Mouse (Mus musculus): ENCODE measurements around the gene Nacc1.
A peak's percentile ranks its signal among the peaks of the same experiment; 100 is the strongest.
"Not testable (repeated sequence)": the region's sequence is repeated elsewhere in the genome, so short reads cannot be mapped to it uniquely, and the experiment has no call there.

Gene Nacc1

DNA sequence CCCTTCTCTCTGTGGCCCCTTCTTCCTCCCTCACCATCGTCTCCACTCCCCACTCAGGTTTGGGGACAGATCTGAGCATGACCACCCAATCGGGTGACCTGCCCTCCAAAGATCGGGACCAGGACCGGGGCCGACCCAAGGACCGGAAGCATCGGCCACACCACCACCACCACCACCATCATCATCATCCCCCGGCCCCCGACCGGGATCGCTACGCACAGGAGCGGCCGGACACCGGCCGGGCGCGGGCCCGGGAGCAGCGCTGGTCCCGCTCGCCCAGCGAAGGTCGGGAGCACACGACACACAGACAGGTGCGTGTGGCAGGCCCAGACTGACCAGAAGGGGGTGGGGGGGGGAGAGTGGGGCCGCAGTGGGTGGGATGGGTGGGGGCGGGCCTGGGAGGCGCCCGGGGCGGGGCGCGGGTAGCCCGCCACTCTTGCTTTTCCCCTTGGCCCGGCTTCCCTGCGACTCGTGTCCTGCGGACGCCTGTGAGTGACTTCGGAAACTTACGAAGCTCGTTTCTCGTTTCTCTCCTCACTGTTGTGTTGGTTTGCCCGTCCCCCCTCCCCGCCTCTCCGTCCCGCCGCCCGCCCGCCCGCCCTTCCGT is 49.0 kb downstream of the Nacc1 start:
- DNase-seq: peak; percentile 16 to 69

DNA sequence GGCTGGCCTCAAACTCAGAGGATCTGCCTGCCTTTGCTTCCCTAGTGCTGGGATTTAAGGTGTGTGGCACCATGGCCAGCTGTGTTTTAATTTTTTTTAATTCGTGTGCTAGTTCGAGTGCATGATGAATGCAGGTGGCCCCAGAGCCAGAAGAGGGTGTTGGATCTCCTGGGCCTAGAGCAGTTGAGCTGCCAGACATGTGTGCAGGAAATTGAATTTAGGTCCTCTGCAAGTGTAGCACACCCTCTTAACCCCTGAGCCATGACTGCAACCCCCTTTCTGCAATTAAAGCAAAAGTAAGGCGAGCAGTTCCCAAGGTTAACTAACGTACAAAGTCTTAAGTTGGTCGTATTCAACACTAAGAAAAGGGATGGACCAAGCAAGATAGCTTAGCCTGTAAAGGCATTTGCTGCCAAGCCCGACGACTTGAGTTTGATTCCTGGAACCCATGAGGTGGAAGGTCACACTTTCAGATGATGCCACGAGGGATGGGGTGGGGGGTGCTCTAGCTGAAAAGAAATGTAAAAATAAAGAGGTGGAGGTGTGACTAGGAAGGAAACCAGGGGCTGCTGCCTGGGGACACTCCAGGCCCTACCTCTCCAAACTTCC is 49.6 kb downstream of the Nacc1 start:
- DNase-seq: no peak

DNA sequence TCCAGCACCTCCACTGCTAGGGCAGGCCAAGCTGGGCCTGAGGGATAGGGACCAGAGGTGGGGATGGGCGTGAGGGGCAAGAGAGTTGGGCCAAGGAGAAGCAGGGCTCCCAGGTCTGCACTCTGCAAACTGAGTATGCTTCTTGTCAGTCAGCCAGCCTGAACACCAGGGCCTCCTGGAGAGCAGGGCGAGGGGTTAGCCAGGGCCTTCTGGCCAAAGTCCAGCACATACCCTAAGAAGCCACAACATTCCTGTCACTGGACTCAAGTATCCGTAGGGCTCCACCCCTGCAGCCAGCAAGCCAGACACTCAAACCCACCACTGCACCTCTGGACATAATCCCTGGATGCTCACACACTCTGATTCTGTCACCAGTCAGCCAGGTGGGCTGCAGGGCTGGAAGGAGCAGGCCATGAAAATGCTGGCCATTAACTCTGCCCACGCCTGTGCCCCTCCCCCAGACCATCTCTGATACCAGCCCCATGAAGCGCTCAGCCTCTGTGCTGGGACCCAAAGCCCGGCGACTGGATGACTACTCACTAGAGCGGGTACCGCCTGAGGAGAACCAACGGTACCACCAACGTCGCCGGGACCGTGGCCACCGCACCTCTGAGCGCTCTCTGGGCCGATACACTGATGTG is 51.5 kb downstream of the Nacc1 start:
- peak; percentile 46 to 74 for DNase-seq

DNA sequence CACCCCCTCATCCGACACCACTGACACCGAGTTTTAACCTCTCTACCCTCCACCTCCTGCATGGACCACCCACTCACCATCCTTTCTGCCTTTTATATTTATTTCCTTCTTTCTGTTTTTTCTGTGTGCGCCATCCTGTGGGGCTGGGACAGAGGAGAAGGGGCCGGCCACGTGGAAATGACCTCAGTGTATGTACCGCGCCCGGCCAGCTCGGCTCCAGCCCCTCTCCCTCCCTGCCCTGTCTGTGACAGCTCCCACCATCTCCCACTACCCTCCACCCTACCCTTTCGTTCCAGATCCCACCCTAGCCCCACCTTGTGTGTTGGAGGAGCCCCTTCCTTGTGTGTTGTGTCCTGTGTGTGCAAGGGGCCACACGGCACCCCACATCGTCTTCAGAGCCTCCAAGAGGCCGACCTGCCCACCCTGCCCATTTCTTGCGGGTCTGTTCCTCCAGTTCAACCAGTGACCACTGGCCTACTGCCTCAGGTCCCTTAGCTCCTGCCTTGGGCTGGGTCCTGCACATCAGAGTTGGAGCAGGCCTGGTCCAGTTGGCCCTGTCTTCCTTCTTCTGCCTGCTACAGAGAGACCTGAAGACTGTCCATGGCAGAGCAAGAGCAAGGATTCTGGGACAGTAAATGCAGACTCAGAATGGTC is 52.1 kb downstream of the Nacc1 start:
- no peak for DNase-seq

DNA sequence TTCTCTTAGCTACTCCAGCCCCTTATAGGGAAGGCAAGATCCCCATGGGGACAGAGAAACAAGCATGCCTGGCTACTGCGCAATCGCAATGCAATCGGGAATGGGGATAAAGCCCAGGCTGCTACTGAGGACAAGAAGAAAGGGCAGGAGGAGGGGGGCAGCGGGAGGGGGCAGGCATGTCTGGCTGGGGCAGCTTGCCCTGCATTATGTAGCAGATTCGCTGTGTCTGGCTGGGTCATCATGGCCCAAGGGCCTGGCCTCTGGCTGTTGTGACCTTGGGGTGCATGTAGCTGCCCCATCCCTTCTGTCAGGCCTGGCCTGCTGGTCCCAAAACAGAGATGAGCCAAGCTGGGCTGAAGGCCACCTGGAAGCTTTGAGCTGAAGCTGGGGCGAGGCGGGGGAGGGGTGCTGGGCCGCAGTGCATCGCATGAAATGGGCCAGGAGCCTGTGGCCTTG is 52.8 kb downstream of the Nacc1 start:
- DNase-seq: no peak

DNA sequence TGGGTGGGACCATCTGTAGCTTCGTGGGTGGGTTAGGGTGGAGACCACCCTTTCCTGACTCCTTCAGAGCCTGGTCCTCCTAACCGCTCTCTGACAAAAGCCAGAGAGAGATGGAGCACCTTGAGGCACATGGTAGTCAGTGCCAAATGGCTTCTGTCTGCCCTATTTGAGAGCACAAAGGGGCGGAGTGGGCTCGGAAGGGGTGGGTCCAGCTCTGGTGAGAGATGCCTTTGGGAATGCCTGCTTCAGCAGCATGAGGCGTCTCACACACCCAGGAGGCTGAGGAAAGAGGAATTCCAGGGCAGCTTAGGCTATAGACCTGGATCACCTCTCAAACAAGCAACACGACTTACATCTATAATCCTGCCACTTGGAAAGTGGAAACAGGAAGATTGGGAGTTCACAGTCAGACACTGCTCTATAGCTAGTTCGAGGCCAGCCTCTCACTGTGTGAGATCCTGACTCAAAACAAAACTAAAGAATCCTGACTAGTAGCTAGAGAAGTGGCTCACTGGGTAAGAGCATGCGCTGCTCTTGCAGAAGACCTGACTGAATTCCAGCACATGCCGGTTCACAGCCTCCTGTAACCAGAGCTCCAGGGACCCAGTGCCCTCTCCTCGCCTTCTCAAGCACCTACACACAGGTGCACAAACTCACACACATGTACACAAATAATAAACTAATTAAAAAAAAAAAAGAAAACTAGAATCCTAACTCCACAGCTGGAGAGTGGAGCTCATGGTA is 53.6 kb downstream of the Nacc1 start:
- DNase-seq: no peak

DNA sequence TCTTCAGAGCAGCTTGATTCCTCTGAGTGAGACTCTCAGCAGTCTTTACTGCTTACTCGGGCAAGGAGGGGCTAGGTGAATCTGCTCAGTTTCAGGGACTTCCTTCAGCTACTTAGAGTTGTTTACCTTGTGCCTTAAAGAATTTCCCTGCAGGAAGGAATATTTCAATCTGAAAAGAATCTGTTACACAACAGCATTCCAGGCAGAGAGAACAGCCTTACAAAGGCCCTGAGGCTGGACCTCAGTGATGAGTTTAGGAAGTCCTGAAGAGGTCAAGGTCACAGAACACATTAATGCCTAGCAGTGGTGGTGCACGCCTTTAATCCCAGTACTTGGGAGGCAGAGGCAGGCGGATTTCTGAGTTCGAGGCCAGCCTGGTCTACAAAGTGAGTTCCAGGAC is 55.8 kb downstream of the Nacc1 start:
- DNase-seq: no peak

DNA sequence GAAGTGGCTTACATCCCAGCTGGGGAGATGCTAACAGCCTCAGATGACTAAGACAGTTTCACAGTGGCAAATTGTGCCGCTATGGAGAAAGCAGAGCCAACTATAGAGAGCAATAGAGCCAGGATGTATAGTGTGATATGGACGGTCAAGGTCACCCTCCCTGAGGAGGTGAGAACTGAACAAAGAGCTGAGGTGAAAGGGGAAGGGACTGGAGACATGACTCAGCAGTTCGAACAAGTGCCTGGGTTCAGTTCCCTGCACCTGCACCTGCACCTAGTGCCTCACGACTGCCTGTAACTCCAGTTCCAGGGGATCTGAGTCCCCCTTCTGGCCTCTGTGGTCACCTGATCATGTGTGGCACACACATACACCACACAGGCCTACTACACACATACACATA is 57.5 kb downstream of the Nacc1 start:
- DNase-seq: no peak

DNA sequence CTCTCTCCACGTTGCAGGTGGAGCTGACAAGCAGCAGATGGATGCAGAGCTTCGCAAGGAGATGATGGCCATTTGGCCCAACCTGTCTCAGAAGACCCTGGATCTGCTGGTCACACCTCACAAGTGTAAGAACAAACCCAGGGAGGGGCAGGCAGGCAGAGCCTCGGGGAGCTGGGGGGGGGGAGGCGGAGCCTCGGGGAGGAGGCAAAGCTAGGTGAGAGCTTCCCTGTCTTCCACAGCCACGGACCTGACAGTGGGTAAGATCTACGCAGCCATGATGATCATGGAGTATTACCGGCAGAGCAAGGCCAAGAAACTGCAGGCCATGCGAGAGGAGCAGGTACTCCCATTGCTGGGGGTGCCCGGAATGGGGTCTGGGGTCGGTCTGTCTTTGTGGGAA is 58.1 kb downstream of the Nacc1 start:
- no peak for DNase-seq

DNA sequence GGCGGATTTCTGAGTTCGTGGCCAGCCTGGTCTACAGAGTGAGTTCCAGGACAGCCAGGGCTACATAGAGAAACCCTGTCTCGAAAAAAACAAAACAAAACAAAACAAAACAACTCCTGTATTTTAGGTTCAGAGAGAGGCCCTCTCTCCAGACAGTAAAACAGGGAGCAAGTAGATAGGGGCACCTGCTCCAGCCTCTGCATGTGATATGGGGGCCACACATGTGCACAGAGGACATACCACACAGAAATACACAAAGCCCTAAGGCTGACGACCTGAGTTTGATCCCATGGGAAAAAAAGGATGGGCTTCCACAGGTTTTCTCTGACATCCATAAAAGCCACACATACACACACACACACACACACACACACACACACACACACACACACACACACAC is 64.2 kb downstream of the Nacc1 start:
- DNase-seq: not testable (repeated sequence)

DNA sequence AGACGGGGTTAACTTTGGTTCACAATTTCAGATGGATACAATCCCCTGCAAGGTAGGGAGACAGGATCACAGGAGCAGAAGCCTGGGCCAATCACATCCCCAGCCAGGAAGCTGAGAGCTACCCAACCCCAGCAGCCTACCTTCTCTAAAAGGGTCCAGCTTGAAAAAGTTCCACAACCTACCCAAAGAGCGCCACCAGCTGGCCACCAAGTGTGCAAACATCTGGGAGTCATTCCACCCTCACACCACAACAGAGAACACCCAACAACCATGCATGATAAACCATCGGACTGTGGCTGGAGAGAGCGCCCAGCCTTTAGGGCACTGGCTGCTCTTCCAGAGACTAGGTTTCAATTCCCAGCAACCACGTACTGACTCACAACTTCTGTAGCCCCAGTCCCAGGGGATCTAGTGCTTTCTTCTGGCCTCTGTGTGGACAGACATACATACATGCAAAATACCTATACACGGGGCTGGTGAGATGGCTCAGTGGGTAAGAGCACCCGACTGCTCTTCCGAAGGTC is 66.5 kb downstream of the Nacc1 start:
- no peak for DNase-seq

All from kidney, postnatal 25 days (tissue).